Mouse (Mus musculus): Measurements from ENCODE around the gene Dact2.

DNA sequence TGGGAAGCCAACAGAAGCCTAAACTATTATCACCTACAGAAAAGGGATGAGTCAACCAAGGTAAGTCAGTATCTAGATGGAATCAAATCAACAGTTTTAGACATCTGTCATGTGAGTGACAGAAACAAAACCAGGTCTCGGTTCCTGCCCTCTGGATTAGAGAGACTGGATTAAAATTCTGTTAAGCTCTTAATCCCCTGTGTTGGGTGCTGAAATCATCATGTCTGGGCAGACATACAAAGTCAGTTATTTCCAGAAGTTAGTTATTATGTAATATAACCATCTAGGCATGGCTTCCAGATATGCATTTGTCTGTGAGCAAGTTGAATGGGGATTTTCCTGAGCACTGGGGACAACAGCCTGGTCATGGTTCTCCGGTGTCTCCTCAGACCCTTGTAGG, 42.2 kb upstream of the Dact2 start:
- TF ChIP-seq CTCF (IDR thresholded peaks at IDR 0.05; ENCODE audit: low read depth) (no peak), EP300 (IDR thresholded peaks at IDR 0.05; ENCODE audit: low read depth) (no peak)
